Mouse (Mus musculus) brain, embryonic 14.5 days (tissue): ENCODE results near the gene Zfp429.
"Not testable (repeated sequence)": the region's sequence is repeated elsewhere in the genome, so short reads cannot be mapped to it uniquely, and the experiment has no call there.

Experiments
- CTCF ChIP-seq: fragments of 200-500 bp; IDR thresholded peaks from 2 replicates; pipeline ENCODE4 v1.5.1; 2012; ENCODE audit warnings: inconsistent platforms, mild to moderate bottlenecking, moderate library complexity, borderline replicate concordance; ENCODE audit not compliant: insufficient read depth, insufficient read length; ENCODE audit errors: extremely low read depth
- POLR2A ChIP-seq: fragments of 200-500 bp; IDR thresholded peaks from 2 replicates; pipeline ENCODE4 v1.6.1; 2012; ENCODE audit warnings: mild to moderate bottlenecking, inconsistent platforms, borderline replicate concordance; ENCODE audit not compliant: poor library complexity, insufficient read depth, insufficient read length, severe bottlenecking; ENCODE audit errors: extremely low read depth

DNA sequence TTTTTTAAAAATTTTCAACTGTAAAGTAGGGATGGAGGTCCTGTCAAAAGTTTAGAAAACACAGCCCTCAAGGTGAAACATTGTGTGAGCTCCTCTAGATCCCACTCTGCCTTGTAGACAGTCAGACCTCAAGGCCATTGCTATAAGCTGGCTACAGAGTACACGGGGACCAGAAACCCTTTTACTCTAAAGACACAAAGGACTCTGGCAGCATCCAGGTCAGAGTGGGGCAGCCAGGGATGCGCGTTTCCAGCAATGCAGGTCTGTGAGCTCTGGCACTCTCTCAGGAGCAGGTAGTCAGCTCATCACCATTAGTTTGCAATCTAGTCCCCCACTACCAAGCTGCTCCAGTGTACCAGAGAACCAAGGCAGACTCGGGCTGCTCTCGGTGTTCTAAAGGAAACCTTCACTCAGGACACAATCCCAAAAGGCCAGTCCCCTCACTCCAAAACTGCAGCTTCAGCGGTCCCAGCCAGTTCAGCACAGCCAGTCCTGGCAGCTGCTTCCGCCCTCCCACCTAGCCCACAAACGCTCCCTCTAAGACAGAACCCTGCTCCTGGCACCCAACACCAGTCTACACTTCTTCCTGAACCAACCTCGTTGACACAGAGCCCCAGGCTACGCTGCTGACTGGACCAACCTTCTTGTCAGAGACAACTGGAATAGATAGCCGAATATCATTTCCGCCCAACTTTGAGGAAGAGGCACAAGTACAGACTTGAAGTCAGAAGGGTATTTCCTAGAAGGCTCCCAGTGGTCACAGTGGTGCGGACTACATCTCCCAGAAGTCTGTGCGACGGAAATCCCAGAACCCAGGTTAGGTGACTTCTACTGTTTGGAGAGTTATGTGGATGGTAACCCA lies 24.3 kb downstream of the Zfp429 start, which contains the start of the genes Gm28041 and Zfp456:
- not testable (repeated sequence) for TF ChIP-seq CTCF, POLR2A
